Mouse (Mus musculus): ENCODE measurements around the gene Mmp14.

DNA sequence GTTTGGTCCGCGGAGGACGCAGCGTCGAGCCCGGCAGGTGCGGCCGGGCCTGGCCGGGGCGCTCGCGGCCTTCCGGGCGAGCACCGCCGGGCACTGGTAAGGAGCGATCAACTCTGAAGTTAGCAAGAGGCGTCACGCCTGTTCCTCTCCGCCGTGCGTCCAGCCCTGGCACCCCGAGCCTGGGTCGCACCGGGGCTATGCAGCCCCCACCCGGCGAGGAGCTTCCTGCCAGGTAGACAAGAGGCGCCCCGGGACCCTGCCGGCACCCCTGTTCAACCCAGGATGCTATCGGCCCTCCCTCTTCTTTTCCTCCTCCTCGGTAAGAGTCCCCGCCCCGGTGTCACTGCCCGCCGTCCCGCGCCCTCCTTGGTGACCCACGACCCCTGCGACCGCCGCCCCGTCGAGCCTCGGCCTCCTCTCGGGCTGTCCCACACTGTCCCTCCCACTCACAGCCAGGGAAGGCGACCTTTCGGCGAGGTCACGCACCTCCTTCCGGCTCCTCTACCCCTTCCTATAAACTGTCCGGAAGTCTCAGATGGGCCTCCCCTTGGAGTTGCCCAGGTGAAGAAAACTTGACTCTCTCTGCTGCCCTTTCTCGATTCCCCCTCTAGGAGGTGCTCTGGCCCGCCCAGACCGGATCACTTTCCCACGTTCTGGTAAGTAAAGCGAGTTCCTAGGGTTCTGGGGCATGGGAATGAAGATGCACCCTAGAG, 33.0 kb downstream of the Mmp14 start:
- TF ChIP-seq CTCF (IDR thresholded peaks at IDR 0.05; ENCODE audit: borderline replicate concordance, extremely low read depth, insufficient read depth, insufficient read length) = peak; percentile 67
- TF ChIP-seq POLR2A (IDR thresholded peaks at IDR 0.05; ENCODE audit: borderline replicate concordance, extremely low read depth, insufficient read depth, insufficient read length, poor library complexity, severe bottlenecking) = no peak

Data from brain, embryonic 14.5 days (tissue).